Mouse (Mus musculus) bone marrow macrophage, adult 2 months (primary cell): ENCODE data around the gene Stim2. TPM values are rescaled to one million over a fixed set of nuclear protein-coding genes. Genes with fewer than 3 reads are reported as not detected.

Experiments used
- H3K27ac ChIP-seq: 2 replicates; pipeline ENCODE4 v1.5.1; 2012; ENCODE audit warnings: low read depth, low read length; ENCODE audit not compliant: insufficient read depth
- H3K4me1 ChIP-seq: 2 replicates; pipeline ENCODE4 v1.6.1; 2012; ENCODE audit warnings: low read length; ENCODE audit not compliant: control insufficient read depth, insufficient read depth
- H3K4me3 ChIP-seq: 2 replicates; pipeline ENCODE4 v1.5.1; 2012; ENCODE audit warnings: mild to moderate bottlenecking, low read length, moderate library complexity; ENCODE audit not compliant: insufficient read depth
- CTCF ChIP-seq: IDR thresholded peaks from 2 replicates; pipeline ENCODE4 v1.5.1; 2012; ENCODE audit warnings: low read depth, mild to moderate bottlenecking, low read length, moderate library complexity
- POLR2A ChIP-seq: IDR thresholded peaks from 2 replicates; pipeline ENCODE4 v1.6.1; 2012; ENCODE audit warnings: mild to moderate bottlenecking, low read depth, low read length, borderline replicate concordance
- polyA plus RNA-seq: library from polyadenylated mRNA; stranded (reverse); fragments of >200 nt; gene quantifications from 2 replicates; pipeline ENCODE4 v1.2.4, GENCODE M21; 2012; ENCODE audit not compliant: missing spikeins, insufficient read depth, insufficient read length

Gene Stim2
- polyA plus RNA-seq, result 33.3 and 37.9 TPM in 2 replicates

DNA sequence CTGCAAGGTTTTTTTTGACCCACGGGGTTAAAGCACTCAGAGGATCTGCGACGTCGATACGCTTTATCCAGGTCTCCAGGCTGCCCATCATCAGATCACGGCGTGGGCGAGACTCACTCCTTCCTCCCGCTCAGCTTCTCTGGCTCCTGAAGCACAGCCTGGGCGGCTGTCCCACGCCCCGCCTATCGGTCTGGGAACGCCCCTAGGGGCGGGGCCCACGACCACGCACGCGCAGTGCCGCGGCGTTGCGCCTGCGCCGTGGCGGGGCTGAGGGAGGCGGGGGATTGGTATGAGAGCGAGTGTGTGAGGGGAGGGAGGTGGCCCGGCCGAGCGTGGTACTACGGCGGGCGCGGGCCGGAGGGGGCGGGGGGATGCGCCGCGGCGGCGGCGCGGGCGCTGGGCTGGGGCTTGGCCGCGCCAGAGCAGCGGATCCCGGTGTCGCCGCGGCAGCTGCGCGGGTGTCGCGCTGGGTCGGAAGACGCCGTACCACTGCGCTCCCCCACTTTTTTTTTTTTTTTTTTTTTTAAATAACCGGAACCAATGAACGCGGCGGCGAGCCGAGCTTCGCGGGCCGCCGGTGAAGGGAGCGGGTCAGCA, at the start of gene Stim2:
Stim2 (plus strand) TSS at position 354 of the 597 bp plus-strand sequence.
- TF ChIP-seq POLR2A (0 out of 2 replicates have a peak, but pooled peaks have one; percentile 38), CTCF (no peak)
- H3K27ac ChIP-seq, result peak within 1 kb of the TSS; percentile 24
- H3K4me1 ChIP-seq, result peaks cover 17% of the 10 kb centered on the region
- peak within 1 kb of the TSS; percentile 84 for H3K4me3 ChIP-seq

DNA sequence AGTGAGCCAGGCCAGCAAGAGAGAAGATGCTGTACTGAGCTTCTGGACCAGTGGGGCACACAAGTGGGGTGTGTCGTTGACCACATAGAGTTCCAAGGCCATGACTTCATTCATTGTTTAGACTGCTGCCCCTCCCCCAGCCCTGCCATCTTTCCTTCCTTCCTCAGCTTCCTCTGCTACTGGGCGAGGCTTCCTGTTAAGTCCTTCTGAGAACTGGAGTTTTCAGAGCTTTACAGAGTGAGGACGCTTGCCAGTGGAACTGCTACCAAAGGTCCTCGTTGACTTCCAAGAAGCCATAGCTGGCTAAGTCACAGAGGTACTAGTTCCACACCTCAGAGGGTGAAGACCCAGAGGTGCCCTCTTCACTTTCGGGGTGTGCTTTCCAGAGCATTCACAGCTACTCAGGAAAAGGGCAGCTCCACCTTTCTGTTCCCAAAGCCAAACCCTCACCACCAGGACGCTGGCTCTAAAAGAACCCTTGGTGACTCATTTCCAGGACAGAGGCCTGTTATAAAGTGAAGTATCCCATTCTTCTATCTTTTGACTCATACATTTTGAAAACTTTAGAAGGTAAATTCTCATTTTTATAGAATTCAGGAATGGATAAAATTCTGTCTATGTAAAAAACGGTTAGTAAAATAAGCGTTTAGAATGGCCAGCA, 49.6 kb upstream of the Stim2 start:
- H3K27ac ChIP-seq, result no peak overlapping the region
- no peak overlapping the region for H3K4me3 ChIP-seq
- TF ChIP-seq POLR2A, result no peak
- no peak for TF ChIP-seq CTCF
- peaks cover 22% of the 10 kb centered on the region for H3K4me1 ChIP-seq

DNA sequence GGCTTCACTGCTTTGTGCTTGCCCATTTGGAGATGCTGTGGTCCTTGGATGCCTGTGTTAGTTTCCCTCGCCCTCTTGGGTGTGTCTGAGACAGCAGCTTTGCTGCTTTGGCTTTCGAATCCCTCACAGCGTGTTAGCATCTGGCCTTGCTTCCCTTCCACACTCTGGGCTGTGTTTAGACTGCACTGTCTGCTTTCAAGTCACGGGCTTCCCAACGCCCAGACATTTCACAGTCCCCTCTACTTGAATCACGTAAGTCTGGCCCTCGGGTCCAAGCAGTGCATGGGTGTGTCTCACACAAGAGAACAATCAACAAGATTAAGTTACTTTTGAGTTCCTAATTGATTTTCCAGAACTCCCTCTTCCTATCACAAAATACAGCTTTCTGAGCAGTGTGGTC, 48.1 kb upstream of the Stim2 start:
- TF ChIP-seq POLR2A, result no peak
- no peak for TF ChIP-seq CTCF
- H3K27ac ChIP-seq, result no peak overlapping the region
- peaks cover 16% of the 10 kb centered on the region for H3K4me1 ChIP-seq
- no peak overlapping the region for H3K4me3 ChIP-seq

DNA sequence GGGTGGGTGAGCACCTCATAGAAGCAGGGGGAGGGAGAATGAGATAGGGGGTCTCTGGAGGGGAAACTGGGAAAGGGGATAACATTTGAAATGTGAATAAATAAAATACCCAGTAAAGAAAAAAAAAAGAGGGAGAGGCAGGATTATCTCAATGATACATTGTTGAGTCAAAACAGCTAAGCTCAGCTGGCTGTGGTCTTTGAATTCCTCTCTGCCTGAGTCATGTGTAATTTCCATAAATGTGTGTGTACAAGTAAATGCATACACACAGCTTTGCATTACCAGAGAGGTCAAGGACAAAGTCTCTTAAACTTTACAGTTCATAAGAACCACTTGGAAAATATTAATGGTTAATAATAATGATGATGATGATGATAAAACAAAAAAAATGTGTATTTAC, 45.1 kb upstream of the Stim2 start:
- Histone ChIP-seq H3K27ac (no peak overlapping the region), H3K4me3 (no peak overlapping the region), H3K4me1 (peaks cover 10% of the 10 kb centered on the region)
- TF ChIP-seq POLR2A, result no peak

DNA sequence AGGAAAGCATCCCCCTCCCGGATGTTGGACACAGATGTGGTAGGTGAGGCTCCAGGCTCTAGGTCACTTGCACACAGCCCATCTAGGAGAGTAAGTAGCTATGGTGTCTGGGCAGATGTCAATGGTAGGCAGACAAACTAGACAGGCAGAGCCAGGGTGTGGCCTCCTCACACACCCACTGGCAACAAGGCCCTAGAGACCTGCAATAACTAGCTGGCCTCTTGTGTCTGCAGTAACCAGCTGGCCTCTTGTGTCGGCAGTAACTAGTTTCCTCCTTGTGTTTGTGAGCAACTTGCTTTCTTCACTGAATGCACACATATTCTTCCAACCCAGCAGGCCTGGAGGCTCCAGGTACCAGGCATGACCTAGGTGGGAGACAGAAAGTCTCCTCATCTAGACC, 44.5 kb upstream of the Stim2 start:
- peaks cover 4% of the 10 kb centered on the region for H3K4me1 ChIP-seq
- no peak overlapping the region for H3K27ac ChIP-seq
- TF ChIP-seq CTCF (no peak), POLR2A (no peak)
- H3K4me3 ChIP-seq, result no peak overlapping the region

DNA sequence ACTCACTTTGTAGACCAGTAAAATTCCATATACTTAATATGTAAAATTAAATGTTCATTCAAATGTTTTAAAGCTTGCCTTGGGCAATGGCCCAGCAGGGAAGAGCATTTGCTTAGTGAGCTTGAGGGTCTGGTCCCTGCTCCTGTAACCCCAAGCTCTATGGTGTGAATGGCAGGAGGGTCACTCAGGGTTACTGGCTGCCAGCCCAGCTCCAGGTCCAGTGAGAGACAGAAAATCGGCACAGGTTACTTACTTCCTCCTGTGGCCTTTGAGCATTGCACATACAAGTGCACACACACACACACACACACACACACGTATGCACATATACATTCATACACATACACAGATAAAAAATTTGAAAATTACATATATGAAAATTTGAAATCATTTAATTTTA, 42.3 kb upstream of the Stim2 start:
- H3K27ac ChIP-seq, result no peak overlapping the region
- no peak overlapping the region for H3K4me3 ChIP-seq
- TF ChIP-seq CTCF, result no peak
- TF ChIP-seq POLR2A, result no peak
- no peaks in the 10 kb centered on the region for H3K4me1 ChIP-seq

DNA sequence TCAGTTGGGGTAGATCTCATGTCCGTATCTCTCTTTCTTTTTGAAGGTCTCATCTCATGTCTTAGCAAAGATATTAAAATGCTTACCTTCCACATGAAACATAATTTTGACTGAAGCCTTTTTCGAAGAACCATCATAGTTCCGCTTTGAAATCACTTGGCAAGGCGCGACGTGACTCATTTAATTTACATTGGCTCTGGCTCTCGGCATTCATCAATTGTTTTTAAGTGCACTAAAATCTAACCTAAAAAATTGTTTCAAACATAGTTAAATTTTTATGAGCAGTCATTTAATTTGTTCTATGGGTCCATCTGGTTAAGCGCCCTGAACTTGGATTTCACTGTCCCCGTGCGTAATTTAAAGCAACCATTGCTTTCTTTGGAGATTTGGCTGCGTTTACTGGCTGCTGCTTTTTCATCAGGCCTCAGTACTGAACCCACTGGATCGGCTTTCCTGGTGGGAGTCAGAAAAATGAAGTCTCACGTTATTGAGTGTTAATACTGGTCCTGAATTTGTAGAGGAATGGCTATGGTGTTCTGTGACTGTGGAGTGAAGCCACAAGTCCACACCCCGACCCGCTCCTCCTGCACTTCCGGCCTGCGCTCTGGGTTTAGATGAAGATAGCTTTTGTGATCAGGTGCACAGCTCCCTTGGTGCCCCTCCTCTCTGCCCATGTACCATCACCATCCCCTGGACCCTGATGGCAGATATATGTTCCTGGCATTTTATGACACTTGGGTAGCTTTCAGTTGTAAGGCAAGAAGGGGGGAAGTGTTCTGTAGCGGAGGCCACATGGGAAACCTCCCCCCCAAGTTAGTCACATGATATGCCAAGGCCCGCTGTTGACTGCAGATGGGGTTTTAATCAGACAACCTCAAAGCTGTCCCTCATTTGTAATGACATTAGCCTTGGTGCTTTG, 41.6 kb upstream of the Stim2 start:
- Histone ChIP-seq H3K27ac (no peak overlapping the region), H3K4me3 (no peak overlapping the region), H3K4me1 (peaks cover under 1% of the 10 kb centered on the region)
- TF ChIP-seq CTCF (no peak), POLR2A (no peak)

DNA sequence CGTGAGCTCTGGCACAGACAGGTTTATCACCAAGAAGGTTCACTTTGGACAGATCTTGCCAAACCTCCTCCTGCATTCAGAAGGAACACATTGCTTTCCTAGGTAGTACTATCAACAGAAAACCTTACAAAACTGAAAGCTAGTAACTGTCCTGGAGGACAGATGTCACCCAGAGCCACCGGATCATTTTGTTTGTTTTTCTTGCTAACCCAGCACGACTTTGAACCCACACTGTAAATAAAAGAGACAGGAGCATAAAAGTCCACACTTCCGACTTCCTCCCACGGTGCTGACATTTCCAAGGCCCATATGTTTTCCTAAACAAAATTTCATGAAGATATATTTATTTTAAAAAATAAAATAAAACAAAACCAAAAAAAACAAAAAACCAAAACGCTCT, 41.0 kb upstream of the Stim2 start:
- peaks cover 7% of the 10 kb centered on the region for H3K4me1 ChIP-seq
- H3K4me3 ChIP-seq, result no peak overlapping the region
- TF ChIP-seq CTCF (no peak), POLR2A (no peak)
- H3K27ac ChIP-seq, result no peak overlapping the region

DNA sequence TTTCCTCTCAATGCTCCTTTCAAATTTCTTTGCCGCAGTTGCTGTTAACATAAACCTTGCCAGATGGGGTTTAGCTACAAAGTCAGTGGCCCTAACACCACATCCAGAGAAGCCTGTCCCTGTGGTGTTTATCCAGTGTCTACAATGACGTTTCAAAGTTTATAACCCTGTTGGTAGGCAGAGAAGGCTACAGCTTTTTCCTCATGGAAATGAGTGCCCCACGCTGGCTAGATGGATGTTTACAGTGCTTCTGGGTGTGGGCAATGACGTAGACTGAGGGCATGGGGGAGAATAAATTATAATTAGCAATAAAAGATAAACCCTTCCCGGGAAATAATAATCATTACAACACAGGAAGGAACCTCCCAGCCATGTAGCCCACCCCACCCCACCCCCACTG, 37.1 kb upstream of the Stim2 start:
- Histone ChIP-seq H3K4me1 (peaks cover 9% of the 10 kb centered on the region), H3K27ac (no peak overlapping the region), H3K4me3 (no peak overlapping the region)
- TF ChIP-seq CTCF (no peak), POLR2A (no peak)
